22 mouse cellular contexts compared by ENCODE assay signal in the genomic region with DNA sequence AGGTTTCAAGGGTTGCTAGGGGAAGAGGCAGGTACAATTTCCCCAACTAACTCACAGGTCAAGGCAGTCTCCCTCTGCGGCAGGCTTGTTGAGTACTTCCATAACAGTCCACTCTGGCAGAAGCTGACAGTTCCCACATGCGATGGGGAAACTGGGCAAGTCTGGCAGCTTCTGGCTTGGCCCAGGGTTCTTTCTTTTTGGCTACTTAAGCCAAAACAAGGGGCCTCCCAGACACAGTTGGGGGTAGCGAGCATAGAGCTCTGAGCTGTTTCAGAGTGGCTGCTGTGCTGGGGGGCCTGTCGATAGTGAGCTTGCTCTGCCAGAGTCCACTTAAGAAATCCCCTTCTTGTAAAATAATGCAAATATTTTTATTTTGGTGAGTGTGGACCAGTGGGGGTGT.
"Had no signal": no experiment of that assay in that cellular context is flagged by ENCODE, and none has a peak within 500 bp of the region (broad histone marks: within the 10 kb centered on the region; RNA-seq: fewer than 3 reads in every experiment).

No protein-coding gene starts in this region.

- DNase-seq: gastrocnemius, adult 2 months; gastrocnemius, postnatal 10 days; gastrocnemius, postnatal 25 days; heart, adult 18-20 months; heart, postnatal 10 days; heart, postnatal 4 days; kidney, adult 18-20 months; kidney, adult 8-10 months; kidney, postnatal 10 days; kidney, postnatal 25 days; kidney, postnatal 4 days; liver; liver, embryonic 13.5 days had no signal

- H3K27me3 ChIP-seq: heart, embryonic 12.5 days; intestine, embryonic 15.5 days; limb, embryonic 12.5 days; liver, embryonic 13.5 days had no signal

- H3K4me3 ChIP-seq: gastrocnemius, adult 2 months; heart, embryonic 10.5 days; heart, embryonic 12.5 days; hindbrain, embryonic 10.5 days; hindbrain, embryonic 12.5 days; intestine, embryonic 15.5 days; layer of hippocampus, adult 2 months; limb, embryonic 10.5 days; limb, embryonic 12.5 days; liver, embryonic 13.5 days had no signal

- H3K4me1 ChIP-seq: intestine, embryonic 15.5 days; liver, embryonic 13.5 days had no signal

- H3K27ac ChIP-seq: gastrocnemius, adult 2 months; heart, embryonic 10.5 days; hindbrain, embryonic 10.5 days; hindbrain, embryonic 12.5 days; hindbrain, embryonic 14.5 days; intestine, embryonic 15.5 days; layer of hippocampus, adult 2 months; limb, embryonic 10.5 days; limb, embryonic 12.5 days; liver, embryonic 13.5 days had no signal

- H3K36me3 ChIP-seq: heart, embryonic 10.5 days; heart, embryonic 12.5 days; hindbrain, embryonic 10.5 days; hindbrain, embryonic 12.5 days; intestine, embryonic 15.5 days; limb, embryonic 10.5 days; limb, embryonic 12.5 days; liver, embryonic 13.5 days had no signal

- H3K9me3 ChIP-seq: heart, embryonic 10.5 days; hindbrain, embryonic 10.5 days; hindbrain, embryonic 12.5 days; intestine, embryonic 15.5 days; limb, embryonic 10.5 days; liver, embryonic 13.5 days had no signal
